In the genomic region with DNA sequence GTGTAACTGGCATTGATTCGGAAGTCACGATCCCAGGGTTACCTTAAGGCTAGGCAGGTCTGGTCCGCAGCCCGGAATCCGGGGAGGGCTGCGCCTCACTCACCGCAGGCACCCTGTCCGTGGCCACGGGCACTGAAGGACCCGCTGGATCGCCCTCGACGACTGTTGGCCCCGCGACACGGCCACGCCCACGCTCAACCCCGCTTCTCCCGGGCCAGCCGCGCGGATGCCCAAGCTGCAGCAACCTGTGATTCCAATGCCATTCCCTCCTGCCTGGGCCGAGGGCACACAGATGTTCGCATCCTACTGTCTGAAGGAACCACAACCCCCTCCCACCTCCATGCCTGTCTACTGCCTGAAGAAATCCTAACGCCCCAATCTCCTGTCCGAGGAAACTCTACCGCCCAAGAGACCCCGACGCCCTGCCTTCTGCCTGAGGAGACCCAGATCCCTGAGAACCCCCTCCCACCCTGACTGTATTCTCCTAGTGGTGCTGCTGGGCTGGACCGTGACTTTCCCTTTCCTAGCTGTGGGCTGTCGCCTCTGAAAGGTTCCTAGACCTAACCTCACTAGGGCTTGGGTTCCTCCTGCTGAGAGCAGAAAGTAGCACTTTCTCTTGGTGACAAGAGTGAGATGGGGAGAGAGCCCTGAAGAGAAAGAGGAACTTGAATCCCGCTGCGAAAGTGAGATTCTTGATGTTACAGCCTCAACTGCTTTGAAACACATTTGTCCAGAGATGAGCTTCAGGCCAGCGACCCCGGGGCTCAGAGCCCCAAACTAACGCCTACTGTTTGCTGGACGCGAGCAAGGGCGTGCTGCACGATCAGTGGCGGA, we compare ENCODE assay signal across 8 mouse cellular contexts. TPM values are rescaled to one million over a fixed set of nuclear protein-coding genes. Genes with fewer than 3 reads are reported as not detected.
DNase-seq lines count a peak whose midpoint lies in the region; ATAC-seq and TF ChIP-seq lines count a peak whose summit lies in the region.

A gene (minus strand): TSS at position 143 of the 834 bp plus-strand sequence.

- WGBS in hindbrain, embryonic 11.5 days, result 4% methylated on average over 42 of the region's 42 CpGs
- 3% methylated on average over 42 of the region's 42 CpGs for WGBS in limb, embryonic 15.5 days

- H3K79me2 ChIP-seq in myocyte (ENCODE audit: control insufficient read depth, insufficient read depth), result no peaks in the 10 kb centered on the region

- 0 out of 2 replicates have a peak within 1 kb of the TSS, but pooled peaks have one; percentile 59 for H3K27ac ChIP-seq in hindbrain, embryonic 11.5 days (ENCODE audit: low read depth, low read length)
- no peak within 1 kb of the TSS for H3K27ac ChIP-seq in limb, embryonic 15.5 days

- peaks cover 12% of the 10 kb centered on the region for H3K27me3 ChIP-seq in hindbrain, embryonic 11.5 days (ENCODE audit: control insufficient read depth, insufficient read depth, low read length)
- H3K27me3 ChIP-seq in limb, embryonic 15.5 days, result peaks cover 24% of the 10 kb centered on the region
- peaks cover 12% of the 10 kb centered on the region for H3K27me3 ChIP-seq in myocyte (ENCODE audit: control insufficient read depth, insufficient read depth, insufficient read length)

- H3K4me2 ChIP-seq in hindbrain, embryonic 11.5 days (replicated peaks; ENCODE audit: low read depth, low read length), result peak within 1 kb of the TSS; percentile 92
- H3K4me2 ChIP-seq in limb, embryonic 15.5 days, result peak within 1 kb of the TSS; percentile 88
- H3K4me2 ChIP-seq in myocyte (ENCODE audit: low read depth), result peak within 1 kb of the TSS; percentile 94

- no peak for TF ChIP-seq POLR2A in myocyte (IDR thresholded peaks at IDR 0.05; ENCODE audit: insufficient read length, low read depth)

- no peak within 1 kb of the TSS for H3ac ChIP-seq in myocyte (ENCODE audit: control insufficient read depth, insufficient read length)

- no peaks in the 10 kb centered on the region for H3K36me3 ChIP-seq in hindbrain, embryonic 11.5 days (ENCODE audit: control insufficient read depth, insufficient read depth, low read length)
- no peaks in the 10 kb centered on the region for H3K36me3 ChIP-seq in limb, embryonic 15.5 days
- H3K36me3 ChIP-seq in myocyte (ENCODE audit: control insufficient read depth, insufficient read depth), result no peaks in the 10 kb centered on the region

- peak within 1 kb of the TSS; percentile 78 for H3K9ac ChIP-seq in hindbrain, embryonic 11.5 days (ENCODE audit: low read depth, low read length)
- peak within 1 kb of the TSS; percentile 68 for H3K9ac ChIP-seq in limb, embryonic 15.5 days

- DNase-seq in left cerebral cortex, adult 18-20 months (ENCODE audit: low spot score in 2 of 2), result peak; percentile 7 to 24
- no peak for DNase-seq in left cerebral cortex, adult 9 months (ENCODE audit: low spot score in 2 of 2)
- DNase-seq in adrenal gland, postnatal 14 days, result peak; percentile 55
- peak; percentile 33 for DNase-seq in hindbrain, embryonic 11.5 days (ENCODE audit: low spot score)
- DNase-seq in thymus, postnatal 4 days, result peak; percentile 48

- H3K9me3 ChIP-seq in hindbrain, embryonic 11.5 days (ENCODE audit: control insufficient read depth, low read length), result no peaks in the 10 kb centered on the region
- no peaks in the 10 kb centered on the region for H3K9me3 ChIP-seq in limb, embryonic 15.5 days

- peak within 1 kb of the TSS; percentile 74 for H3K4me3 ChIP-seq in hindbrain, embryonic 11.5 days (ENCODE audit: low read depth, low read length)
- H3K4me3 ChIP-seq in limb, embryonic 15.5 days, result peak within 1 kb of the TSS; percentile 81
- peak within 1 kb of the TSS; percentile 14 for H3K4me3 ChIP-seq in myocyte

- H3K4me1 ChIP-seq in hindbrain, embryonic 11.5 days (replicated peaks; ENCODE audit: control insufficient read depth, insufficient read depth, low read length), result peaks cover 3% of the 10 kb centered on the region; the same call in 1 of the 2 replicates
- H3K4me1 ChIP-seq in limb, embryonic 15.5 days, result peaks cover 21% of the 10 kb centered on the region

- peak; percentile 38 for ATAC-seq in erythroblast, adult 5-6 weeks (replicated peaks; ENCODE audit: low FRiP score, poor library complexity, severe bottlenecking)
- ATAC-seq in hindbrain, embryonic 11.5 days (ENCODE audit: low FRiP score), result peak; percentile 28
- no peak for ATAC-seq in limb, embryonic 15.5 days (ENCODE audit: insufficient number of reproducible peaks, low FRiP score, low TSS enrichment, low read depth)

TF ChIP-seq in myocyte, 11 proteins besides CTCF, POLR2A, EP300 and RAD21:
- TF ChIP-seq MYOG (IDR thresholded peaks at IDR 0.05; ENCODE audit: control insufficient read depth in 1 of 3, insufficient read depth in 1 of 3, insufficient read length in 2 of 3, low read depth in 2 of 3) (no peak), MAX (IDR thresholded peaks at IDR 0.05; ENCODE audit: low read depth) (no peak), TCF12 (IDR thresholded peaks at IDR 0.05; ENCODE audit: insufficient read depth, poor library complexity, severe bottlenecking) (no peak), USF1 (IDR thresholded peaks at IDR 0.05; ENCODE audit: low read depth) (no peak)

RNA-seq across cellular contexts. Expression of the gene that starts here (rescaled TPM):
- total RNA-seq in left cerebral cortex, adult 18-20 months (2021), result 1 to 10 TPM in 1 of 2 experiments, under 1 TPM in 1; 0.91 to 1.3 TPM
- 0.11 TPM in 1 of 2 replicates, not detected in the other for total RNA-seq in adrenal gland, postnatal 14 days (2021)
- total RNA-seq in erythroblast, adult 5-6 weeks (2015; ENCODE audit: low replicate concordance), result not detected in 2 replicates
- not detected in 2 replicates for total RNA-seq in erythroblast, adult 5-6 weeks (2017; ENCODE audit: low replicate concordance)
- not detected in 2 replicates for polyA plus RNA-seq in hindbrain, embryonic 11.5 days (2014; fragmentation: Nextera tagmentation; extraction: Ambion mirVana)
- 0.26 TPM in 1 of 2 replicates, not detected in the other for polyA plus RNA-seq in limb, embryonic 15.5 days (2015; fragmentation: Nextera tagmentation; extraction: Ambion mirVana)
- not detected for polyA plus RNA-seq in myocyte (2012; fragmentation: generic; extraction: Trizol)

Comparison
In these comparisons a context has a peak if more than half of its experiments do, and no peak if none do; other contexts are left out.
1. DNase-seq: peak in left cerebral cortex, adult 18-20 months (2 of 2) and thymus, postnatal 4 days (single experiment); none in left cerebral cortex, adult 9 months (0 of 2).
2. Peak in DNase-seq in adrenal gland, postnatal 14 days; RNA of the gene not detected or under 1 TPM.
3. Peak in ATAC-seq in erythroblast, adult 5-6 weeks; RNA of the gene not detected or under 1 TPM.
4. Peak in DNase-seq, ATAC-seq, H3K4me3 ChIP-seq, H3K27ac ChIP-seq, H3K9ac ChIP-seq and H3K4me2 ChIP-seq in hindbrain, embryonic 11.5 days; RNA of the gene not detected or under 1 TPM.
5. H3K4me3 ChIP-seq: peak in every context shown above with its lines; median percentile 81 in limb, embryonic 15.5 days; 74 in hindbrain, embryonic 11.5 days; 14 in myocyte.
6. Peak in every context shown above with its lines, with median percentiles within 50 percentile points of each other: H3K4me2 ChIP-seq.